Mouse (Mus musculus): ENCODE measurements at regions not wholly inside any gene's neighbourhood (a gene's known extent, or its start where the extent isn't known, plus 50 kb on each side); places are given as distances from the start of the nearest gene placed in this dataset.

DNA sequence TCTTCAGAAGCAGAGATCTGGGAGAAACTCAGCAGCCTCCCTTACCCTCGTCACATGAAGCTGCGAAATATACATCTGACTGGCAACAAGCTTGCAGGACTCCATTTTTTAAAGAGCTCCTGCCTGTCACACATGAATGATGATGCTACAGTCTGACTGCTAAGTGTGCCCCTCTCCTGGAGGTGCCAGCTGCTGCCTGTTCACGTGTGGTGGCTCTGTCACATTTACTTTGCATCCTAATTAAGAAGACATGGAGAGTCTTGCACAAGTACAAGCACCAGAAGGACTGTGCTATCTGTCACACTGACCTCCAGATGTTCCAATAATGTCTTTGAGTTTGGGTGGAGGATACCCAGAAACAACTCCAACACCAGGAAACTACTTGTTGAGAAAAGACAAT is 240.2 kb downstream of the Ube2cbp start:
- DNase-seq (ENCODE audit: low read depth, low spot score) = no peak

DNA sequence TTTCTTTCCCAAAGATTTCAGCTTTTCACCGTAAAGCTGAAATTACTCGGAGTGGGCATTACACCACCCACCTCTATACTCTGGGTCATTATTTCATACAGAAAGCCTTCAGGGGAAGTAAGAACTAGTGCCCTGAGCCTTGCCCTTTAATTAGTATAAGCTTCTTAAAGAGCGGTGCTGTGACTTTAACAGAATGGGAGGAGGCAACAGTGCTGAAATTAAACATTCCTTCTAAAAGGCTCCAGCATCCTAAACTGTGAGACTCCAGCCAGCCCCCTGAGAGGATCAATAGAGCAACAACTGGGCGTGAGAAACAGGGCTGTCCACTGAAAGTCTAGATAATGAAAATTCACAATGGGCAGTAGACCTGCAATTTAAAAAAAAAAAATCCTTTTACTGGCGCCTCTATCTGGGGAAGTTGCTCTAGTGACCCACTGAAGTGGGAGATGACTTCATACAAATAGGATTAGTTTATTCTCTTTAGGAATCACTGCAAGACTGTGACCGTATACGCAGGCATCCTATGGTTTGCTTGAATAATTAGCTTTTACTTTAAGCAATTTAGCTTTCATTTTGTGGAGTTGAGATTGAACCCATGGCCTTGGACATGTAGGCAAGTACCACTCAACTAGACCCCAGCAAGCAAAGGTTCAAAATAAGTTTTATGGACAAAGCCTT is 233.9 kb downstream of the Ube2cbp start:
- DNase-seq (ENCODE audit: low read depth, low spot score) = no peak

DNA sequence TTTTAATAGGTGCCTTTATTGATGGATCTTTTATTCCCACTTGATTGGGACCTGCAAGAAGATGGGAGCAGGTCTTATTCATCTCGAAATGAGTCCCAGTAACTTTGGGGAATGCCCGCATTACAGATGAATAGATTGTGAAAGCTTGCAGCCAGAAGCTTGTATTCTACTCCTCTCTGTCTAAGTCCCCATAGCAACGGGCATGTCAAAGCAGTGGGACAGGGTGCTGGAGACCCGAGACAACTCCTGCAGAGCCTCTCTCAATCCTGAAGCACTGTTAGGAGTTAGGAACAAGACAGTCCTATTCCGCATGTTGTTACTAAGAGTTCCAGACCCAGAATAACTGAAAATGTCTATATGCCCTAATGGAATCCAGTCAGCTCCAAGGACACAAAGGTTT is 233.1 kb downstream of the Ube2cbp start:
- no peak for DNase-seq (ENCODE audit: low read depth, low spot score)

DNA sequence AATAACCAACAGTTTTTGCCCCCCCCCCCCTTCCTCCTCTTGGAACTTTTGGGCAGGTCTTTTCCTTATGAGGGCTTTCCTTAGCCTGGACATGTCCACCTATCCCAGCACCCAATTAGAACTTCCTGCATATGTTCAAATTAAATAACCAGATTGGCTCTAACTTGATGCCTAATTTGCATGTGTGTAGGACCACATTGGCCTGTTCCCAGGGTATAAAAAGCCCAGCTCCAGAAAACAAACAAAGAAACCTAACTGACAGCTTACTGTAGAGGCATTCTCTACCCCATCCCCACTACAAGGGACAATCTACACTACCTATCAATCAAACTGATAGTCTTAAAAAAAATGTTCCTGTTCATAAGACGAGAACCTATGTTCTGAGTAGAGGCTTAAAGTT is 232.6 kb downstream of the Ube2cbp start:
- DNase-seq (ENCODE audit: low read depth, low spot score) = no peak

DNA sequence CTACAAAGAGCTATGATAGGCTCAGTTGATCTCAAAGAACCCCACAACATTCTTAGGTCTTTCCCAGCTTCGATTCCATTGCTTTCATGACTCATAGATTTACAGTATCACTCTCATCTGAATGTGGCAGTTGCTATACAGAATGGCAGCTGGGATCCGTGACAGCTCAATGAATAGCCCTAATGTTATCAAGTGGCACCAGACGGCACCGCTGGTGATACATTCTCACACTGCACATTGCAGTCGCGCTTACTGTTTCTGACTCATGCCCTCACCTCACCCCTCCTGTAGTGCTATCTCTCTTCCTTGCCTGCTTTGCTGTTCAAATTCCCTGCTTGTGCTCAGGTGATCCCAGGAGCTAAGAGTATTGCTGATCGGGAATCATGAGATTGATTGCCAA is 231.0 kb downstream of the Ube2cbp start:
- no peak for DNase-seq (ENCODE audit: low read depth, low spot score)

DNA sequence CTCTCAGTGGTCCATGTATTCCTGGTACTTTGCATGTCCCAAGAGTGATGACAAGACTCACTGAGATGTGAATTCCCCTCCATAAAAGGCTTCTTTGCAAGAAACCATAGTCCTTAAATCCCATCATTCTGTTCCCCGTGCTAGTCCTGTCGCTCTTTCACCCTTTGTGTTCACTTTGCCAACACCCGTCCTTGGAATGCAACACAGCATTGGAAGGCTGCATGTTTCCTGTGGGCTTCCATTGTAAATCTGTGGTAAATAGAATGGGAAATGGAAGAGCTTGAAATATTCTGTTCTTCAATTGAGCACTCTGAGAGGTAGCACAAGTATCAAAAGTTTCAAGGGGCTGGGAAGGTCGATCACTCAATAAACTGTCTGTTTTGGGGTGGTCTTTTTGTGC is 226.1 kb downstream of the Ube2cbp start:
- DNase-seq (ENCODE audit: low read depth, low spot score) = no peak

DNA sequence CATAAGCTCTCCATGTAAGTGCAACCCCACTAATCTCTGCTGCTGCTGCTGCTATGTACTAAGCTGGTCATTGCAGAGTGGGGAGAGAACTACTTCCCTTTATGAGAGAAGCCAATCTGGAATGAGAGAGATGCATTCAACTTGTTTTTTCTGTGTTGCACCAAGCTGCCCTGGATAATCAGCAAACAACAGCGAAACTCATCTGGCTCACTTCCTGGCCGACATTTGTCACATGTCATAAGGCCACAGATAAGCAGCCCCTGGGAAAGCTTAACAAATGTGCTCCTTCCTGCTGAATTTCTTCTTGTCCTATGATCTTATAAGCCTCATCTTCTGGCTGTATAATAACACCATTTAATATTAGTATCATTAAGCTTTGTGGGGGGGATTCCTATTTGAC is 224.5 kb downstream of the Ube2cbp start:
- DNase-seq (ENCODE audit: low read depth, low spot score) = no peak

DNA sequence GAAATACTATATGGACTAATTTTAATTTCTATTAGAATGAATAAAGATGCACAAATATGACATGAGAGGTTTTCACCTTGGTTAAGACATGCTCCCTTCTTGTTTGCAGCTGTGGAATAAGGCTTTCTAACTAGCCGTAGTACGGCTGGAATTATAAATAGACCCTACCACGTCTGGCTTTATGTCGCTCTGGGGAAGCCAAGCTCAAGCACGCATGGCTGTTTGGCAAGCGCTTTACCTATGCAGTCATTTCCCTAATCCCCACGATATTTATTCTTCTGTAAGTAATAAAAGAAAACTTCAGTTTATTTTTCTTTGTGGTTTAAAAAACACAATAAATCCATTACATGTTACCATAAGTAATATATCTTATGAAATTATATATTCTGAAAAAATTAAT is 223.9 kb downstream of the Ube2cbp start:
- DNase-seq (ENCODE audit: low read depth, low spot score) = no peak

DNA sequence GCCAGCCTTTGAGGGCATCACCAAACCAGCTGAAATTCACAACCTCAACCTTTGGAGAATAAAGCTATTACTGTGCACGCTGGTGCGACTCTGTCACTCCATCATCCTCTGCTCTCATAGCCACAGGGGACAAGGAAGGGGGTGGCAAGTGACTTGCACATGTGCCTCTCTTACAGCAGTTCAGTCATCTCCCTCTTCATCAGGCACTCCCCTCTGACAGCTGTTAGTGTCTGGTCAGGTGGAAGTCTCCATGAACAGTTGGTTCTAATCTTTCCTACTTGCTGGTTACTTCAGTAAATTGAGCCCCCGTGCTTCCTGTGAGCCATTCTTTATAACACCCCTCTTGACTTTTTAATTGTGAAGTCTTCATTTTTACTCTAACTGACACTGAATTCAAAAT is 214.6 kb downstream of the Ube2cbp start:
- DNase-seq (ENCODE audit: low read depth, low spot score) = no peak

DNA sequence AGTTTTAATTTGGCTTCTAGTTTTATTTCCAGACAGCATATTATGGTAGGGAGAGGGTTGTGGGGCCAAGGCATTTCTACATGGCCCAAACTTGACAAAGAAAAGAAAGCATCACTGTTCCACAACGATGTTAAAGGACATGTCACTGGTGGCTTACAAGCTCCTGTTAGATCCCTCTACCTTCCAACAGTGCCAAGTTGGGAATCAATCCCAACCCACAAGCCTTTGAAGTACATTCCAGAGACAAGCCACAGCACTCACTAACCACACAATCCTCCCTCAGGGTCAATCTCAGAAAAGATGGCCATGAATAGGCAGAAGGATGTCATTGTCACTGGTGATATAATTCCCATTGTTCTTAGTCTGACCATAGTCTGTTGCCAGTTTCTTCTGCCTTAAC is 213.4 kb downstream of the Ube2cbp start:
- DNase-seq (ENCODE audit: low read depth, low spot score) = no peak
